Mouse (Mus musculus): ENCODE measurements around the gene Trappc12. TPM values are rescaled to one million over a fixed set of nuclear protein-coding genes. Genes with fewer than 3 reads are reported as not detected.

Gene Trappc12
- 41.9 and 44.4 TPM in 2 replicates for total RNA-seq (2017)

DNA sequence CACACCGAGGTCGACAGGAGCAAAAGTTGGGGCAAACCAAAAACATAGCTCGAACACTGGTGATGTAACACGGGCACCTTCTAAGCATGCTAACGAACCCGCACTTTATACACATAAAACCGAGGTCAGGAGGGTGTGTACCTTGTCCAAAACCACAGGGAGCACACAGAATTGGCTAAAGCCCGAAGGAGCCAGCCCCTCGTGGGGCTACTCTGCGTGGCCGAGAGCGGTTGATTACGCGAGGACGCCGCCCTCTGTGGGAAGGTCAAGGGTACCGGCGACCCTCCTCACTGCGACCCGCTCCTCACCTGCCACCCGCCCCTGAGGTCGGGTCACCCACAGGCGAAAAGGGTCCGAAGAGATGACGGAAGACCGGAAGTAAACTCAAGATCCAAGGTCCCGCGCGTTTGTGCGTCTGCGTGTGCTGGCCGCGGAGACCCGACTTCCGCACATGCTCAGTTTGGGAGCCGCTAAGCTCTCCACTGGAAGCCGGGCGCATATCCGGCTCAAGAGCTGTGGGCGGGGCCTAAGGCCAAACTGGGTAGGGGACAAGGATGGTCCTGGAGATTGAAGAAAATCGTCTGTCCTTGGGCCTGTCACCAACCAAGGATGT is at the start of gene Trappc12:
Gene Trappc12, minus strand, starts transcription at position 452 of the 613 bp plus-strand sequence.
- peak; percentile 78 for ATAC-seq (ENCODE audit: extremely low read depth, insufficient number of reproducible peaks, low FRiP score, poor library complexity, severe bottlenecking)

- ATAC-seq (ENCODE audit: extremely low read depth, insufficient number of reproducible peaks, low FRiP score, poor library complexity, severe bottlenecking), result no peak
Measured at GRCm38 (mm10) chr12:28799798-28800411, 49.6 kb upstream of the Trappc12 start.

- ATAC-seq (ENCODE audit: extremely low read depth, insufficient number of reproducible peaks, low FRiP score, poor library complexity, severe bottlenecking), result no peak
Measured at GRCm38 (mm10) chr12:28796881-28797420, 46.7 kb upstream of the Trappc12 start.

DNA sequence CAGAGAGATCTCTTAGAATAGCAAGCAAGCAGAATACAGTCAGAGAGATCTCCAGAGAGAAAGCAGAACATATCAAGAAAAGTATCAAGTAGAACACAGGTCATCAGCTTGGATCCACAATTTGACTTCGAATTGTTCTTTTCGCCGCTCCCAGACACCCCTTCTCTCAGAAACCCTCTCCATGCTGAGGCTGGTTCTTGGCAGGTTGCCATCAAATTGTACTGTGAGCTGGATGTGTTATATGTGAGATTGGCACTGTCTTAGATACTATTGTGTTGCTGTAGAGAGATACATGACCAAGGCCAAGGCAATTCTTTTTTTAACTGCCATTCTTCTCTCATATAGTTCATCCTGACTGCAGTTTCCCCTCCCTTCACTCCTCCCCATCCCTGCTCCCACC is 44.8 kb upstream of the Trappc12 start:
- no peak for ATAC-seq (ENCODE audit: extremely low read depth, insufficient number of reproducible peaks, low FRiP score, poor library complexity, severe bottlenecking)

GRCm38 (mm10) chr12:28793715-28794114 is 43.4 kb upstream of the Trappc12 start:
- ATAC-seq (ENCODE audit: extremely low read depth, insufficient number of reproducible peaks, low FRiP score, poor library complexity, severe bottlenecking), result no peak

DNA sequence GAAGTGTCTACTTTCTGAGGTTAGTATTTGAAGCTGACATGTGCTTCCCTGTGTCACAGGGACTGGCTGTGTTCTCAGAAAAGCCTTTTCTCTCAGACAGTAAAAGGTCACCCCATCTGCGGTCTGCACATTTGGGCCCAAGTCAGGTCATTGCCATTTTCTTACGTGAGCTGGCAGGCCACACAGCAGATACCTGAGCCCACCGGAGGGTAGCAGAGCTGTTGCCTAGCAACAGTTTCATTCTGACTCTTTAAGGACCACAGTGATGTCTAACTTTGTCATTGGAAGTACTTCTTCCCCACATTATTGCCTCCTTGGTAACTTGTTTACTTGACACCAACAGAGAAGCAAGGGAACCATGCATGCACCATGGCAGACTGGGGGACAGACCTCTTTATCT is 42.3 kb upstream of the Trappc12 start:
- no peak for ATAC-seq (ENCODE audit: extremely low read depth, insufficient number of reproducible peaks, low FRiP score, poor library complexity, severe bottlenecking)

DNA sequence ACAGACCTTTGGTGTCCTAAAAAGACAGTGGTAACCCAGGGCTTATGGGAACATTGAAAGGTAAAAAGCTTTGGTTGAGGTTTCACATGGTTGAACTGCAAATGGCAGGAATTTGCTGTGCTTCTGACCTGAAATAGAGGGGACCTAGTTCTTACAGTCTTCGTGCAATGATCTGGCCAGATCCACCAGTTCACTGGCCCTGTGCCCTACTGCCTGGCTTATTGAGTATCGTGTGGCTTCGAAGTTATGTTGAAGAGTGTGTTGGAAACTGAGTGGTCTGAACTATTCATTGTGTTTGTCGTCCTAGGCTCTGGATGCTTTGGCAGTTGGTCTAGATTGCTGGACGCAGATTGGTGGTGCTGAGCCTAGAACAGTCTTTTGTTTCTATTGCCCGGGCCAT is 36.0 kb upstream of the Trappc12 start:
- no peak for ATAC-seq (ENCODE audit: extremely low read depth, insufficient number of reproducible peaks, low FRiP score, poor library complexity, severe bottlenecking)

DNA sequence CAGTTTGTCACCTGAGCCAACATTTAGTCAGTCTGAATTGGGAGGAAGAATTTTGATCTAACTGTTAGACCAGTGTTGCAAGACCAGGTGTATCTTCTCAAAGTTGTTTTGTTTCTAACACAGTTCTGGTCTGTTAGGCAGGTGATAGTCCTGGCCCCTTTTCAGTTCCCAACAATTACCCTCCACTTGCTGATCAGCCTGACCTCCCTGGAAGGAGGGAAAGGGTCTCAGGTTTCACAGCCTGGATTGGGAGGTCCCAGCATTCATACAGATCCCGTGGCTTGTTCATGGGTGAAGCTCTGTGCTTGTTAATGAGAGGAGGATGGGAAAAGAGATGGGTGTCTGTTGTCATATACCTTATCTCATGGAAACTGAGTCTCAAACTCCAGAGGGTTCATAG is 35.0 kb upstream of the Trappc12 start:
- no peak for ATAC-seq (ENCODE audit: extremely low read depth, insufficient number of reproducible peaks, low FRiP score, poor library complexity, severe bottlenecking)

GRCm38 (mm10) chr12:28784864-28785263 is 34.6 kb upstream of the Trappc12 start:
- ATAC-seq (ENCODE audit: extremely low read depth, insufficient number of reproducible peaks, low FRiP score, poor library complexity, severe bottlenecking), result no peak

DNA sequence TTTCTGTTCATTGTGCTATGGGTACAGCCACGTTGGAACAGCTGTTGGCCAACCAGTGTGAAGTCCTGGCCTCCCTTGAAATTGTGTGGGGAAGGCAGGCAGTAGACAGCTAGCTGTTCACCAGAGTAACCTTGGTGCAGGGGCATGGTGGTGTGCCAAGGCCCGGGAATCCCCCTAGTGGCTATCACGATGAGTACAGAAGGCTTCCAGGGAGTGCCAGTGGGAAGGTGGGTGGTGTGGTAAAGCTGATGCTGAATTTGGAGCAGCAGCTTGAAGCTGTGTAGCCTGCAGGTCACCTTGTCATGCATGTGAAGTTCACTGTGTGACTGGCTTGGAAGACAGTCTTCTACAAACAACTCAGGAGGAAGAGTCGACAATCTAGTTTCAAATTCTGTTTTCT is 34.1 kb upstream of the Trappc12 start:
- no peak for ATAC-seq (ENCODE audit: extremely low read depth, insufficient number of reproducible peaks, low FRiP score, poor library complexity, severe bottlenecking)

DNA sequence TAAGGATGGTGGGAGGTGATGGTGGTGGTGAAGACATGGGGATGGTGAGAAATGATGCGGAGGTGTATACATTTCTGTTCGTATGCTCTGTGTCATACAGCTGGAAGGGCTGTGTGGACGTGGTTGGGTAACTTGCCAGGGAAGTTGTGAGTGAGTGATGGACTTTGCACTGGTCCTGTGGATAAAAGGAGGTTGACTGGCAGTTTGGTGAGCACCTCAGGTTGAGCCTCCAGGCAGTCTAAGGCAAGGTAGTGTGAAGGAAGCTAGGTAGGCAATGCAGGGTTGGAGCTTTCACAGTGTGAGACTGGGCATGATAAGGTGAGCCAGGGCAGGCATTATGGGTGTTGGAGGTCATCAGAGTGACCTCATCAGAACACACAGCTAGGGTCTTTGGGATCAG is 32.4 kb upstream of the Trappc12 start:
- no peak for ATAC-seq (ENCODE audit: extremely low read depth, insufficient number of reproducible peaks, low FRiP score, poor library complexity, severe bottlenecking)

- ATAC-seq (ENCODE audit: extremely low read depth, insufficient number of reproducible peaks, low FRiP score, poor library complexity, severe bottlenecking), result no peak
Measured at GRCm38 (mm10) chr12:28780180-28780579, 29.9 kb upstream of the Trappc12 start.

DNA sequence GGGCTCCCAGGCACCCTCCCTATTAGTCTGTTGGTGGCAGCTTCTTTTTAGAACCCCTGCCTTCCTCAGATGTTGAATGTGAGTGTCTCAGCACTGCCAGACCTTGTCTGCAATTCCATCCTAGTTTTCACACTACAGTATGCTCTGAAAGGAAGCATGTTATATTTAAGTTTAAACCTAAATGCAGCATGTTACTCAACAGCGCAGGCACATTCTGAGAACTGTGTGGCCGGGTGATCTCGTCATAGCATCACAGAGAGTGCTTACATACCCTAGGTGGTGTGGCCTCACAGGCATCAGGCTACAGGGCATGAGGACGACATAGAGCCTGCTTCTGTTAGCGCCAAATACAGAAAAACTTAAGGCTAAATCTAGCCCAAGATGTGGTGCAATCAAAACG is 25.4 kb upstream of the Trappc12 start:
- no peak for ATAC-seq (ENCODE audit: extremely low read depth, insufficient number of reproducible peaks, low FRiP score, poor library complexity, severe bottlenecking)

- no peak for ATAC-seq (ENCODE audit: extremely low read depth, insufficient number of reproducible peaks, low FRiP score, poor library complexity, severe bottlenecking)
Measured at GRCm38 (mm10) chr12:28775120-28775519, 24.8 kb upstream of the Trappc12 start.

- no peak for ATAC-seq (ENCODE audit: extremely low read depth, insufficient number of reproducible peaks, low FRiP score, poor library complexity, severe bottlenecking)
Measured at GRCm38 (mm10) chr12:28773815-28774214, 23.5 kb upstream of the Trappc12 start.

DNA sequence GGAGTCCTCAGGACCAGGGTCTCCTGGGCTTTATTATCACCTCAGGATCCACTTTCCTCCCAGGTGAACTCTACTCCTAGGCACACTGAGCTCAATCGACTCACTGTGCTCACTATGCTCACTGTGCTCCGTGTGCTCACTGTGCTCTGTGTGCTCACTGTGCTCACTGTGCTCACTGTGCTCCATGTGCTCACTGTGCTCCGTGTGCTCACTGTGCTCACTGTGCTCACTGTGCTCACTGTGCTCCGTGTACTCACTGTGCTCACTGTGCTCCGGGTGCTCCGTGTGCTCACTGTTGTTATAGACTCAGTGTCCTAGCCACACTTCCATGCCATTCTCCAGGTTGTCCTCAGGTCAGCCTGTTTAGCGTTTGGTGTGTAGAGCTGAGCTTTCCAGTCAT is 19.7 kb upstream of the Trappc12 start:
- no peak for ATAC-seq (ENCODE audit: extremely low read depth, insufficient number of reproducible peaks, low FRiP score, poor library complexity, severe bottlenecking)

- ATAC-seq (ENCODE audit: extremely low read depth, insufficient number of reproducible peaks, low FRiP score, poor library complexity, severe bottlenecking), result no peak
Measured at GRCm38 (mm10) chr12:28756019-28756418, 5.7 kb upstream of the Trappc12 start.

GRCm38 (mm10) chr12:28751508-28752263 is 1.4 kb upstream of the Trappc12 start, which contains the start of gene Eipr1:
Gene Eipr1 (plus strand): TSS chr12:28751803.
- ATAC-seq (ENCODE audit: extremely low read depth, insufficient number of reproducible peaks, low FRiP score, poor library complexity, severe bottlenecking), result peak; percentile 90

- no peak for ATAC-seq (ENCODE audit: extremely low read depth, insufficient number of reproducible peaks, low FRiP score, poor library complexity, severe bottlenecking)
Measured at GRCm38 (mm10) chr12:28750876-28751275, 604 bp upstream of the Trappc12 start.

GRCm38 (mm10) chr12:28743328-28743727 is 6.9 kb downstream of the Trappc12 start:
- no peak for ATAC-seq (ENCODE audit: extremely low read depth, insufficient number of reproducible peaks, low FRiP score, poor library complexity, severe bottlenecking)
